Mouse (Mus musculus): ENCODE measurements around the gene Invs.

Gene Invs

GRCm38 (mm10) chr4:48454106-48454773, 174.7 kb downstream of the Invs start:
- DNase-seq (ENCODE audit: extremely low spot score, low spot score): no peak

- DNase-seq (ENCODE audit: extremely low spot score, low spot score): no peak
These were observed 178.9 kb downstream of the Invs start for GRCm38 (mm10) chr4:48458436-48458835.

- no peak for DNase-seq (ENCODE audit: extremely low spot score, low spot score)
These were observed 181.5 kb downstream of the Invs start for GRCm38 (mm10) chr4:48461060-48461459.

- DNase-seq (ENCODE audit: extremely low spot score, low spot score): no peak
These were observed 191.4 kb downstream of the Invs start for GRCm38 (mm10) chr4:48470977-48471376.

GRCm38 (mm10) chr4:48472052-48472791, 192.7 kb downstream of the Invs start:
- no peak for DNase-seq (ENCODE audit: extremely low spot score, low spot score)

- peak; percentile 95 for DNase-seq (ENCODE audit: extremely low spot score, low spot score)
These were observed 193.5 kb downstream of the Invs start, which contains the start of gene Tex10 for GRCm38 (mm10) chr4:48472792-48473650. Gene Tex10, minus strand, starts transcription at chr4:48473459.

- DNase-seq (ENCODE audit: extremely low spot score, low spot score): no peak
These were observed 194.1 kb downstream of the Invs start for GRCm38 (mm10) chr4:48473651-48474011.

- peak; percentile 16 for DNase-seq (ENCODE audit: extremely low spot score, low spot score)
These were observed 201.7 kb downstream of the Invs start for GRCm38 (mm10) chr4:48481287-48481686.
